Mouse (Mus musculus) olfactory bulb, adult 2 months (tissue): Measurements from ENCODE around the gene Stard3. TPM values are rescaled to one million over a fixed set of nuclear protein-coding genes. Genes with fewer than 3 reads are reported as not detected.
"Not testable (repeated sequence)": the region's sequence is repeated elsewhere in the genome, so short reads cannot be mapped to it uniquely, and the experiment has no call there.

Experiments
- H3K27ac ChIP-seq: fragments of 200-500 bp; 2 replicates; pipeline ENCODE4 v1.5.1; 2012; ENCODE audit warnings: low read depth, low read length; ENCODE audit not compliant: insufficient read depth
- H3K4me1 ChIP-seq: fragments of 200-500 bp; 2 replicates; pipeline ENCODE4 v1.6.1; 2012; ENCODE audit warnings: low read length; ENCODE audit not compliant: control insufficient read depth, insufficient read depth
- H3K4me3 ChIP-seq: fragments of 200-500 bp; 2 replicates; pipeline ENCODE4 v1.5.1; 2012; ENCODE audit warnings: mild to moderate bottlenecking, low read depth, low read length, moderate library complexity; ENCODE audit not compliant: insufficient read depth
- CTCF ChIP-seq: fragments of 200-500 bp; IDR thresholded peaks from 2 replicates; pipeline ENCODE4 v1.5.1; 2012; ENCODE audit warnings: low read depth, mild to moderate bottlenecking, low read length, moderate library complexity; ENCODE audit not compliant: insufficient read depth
- POLR2A ChIP-seq: fragments of 200-500 bp; IDR thresholded peaks from 2 replicates; pipeline ENCODE4 v1.6.1; 2012; ENCODE audit warnings: mild to moderate bottlenecking, low read depth, low read length, moderate library complexity; ENCODE audit not compliant: insufficient read depth
- WGBS: fragments of 180-500 bp; shearing (Covaris S2); methylation state at CpG from one replicate; pipeline ENCODE4 v1.1.7; 2018; 5-methylcytosine and 5-hydroxymethylcytosine counted together
- polyA plus RNA-seq: library from polyadenylated mRNA; stranded (reverse); fragments of >200 nt; gene quantifications from 2 replicates; pipeline ENCODE4 v1.2.4, GENCODE M21; 2012; ENCODE audit warnings: low replicate concordance; ENCODE audit not compliant: missing spikeins, insufficient read depth, insufficient read length

Gene Stard3
- polyA plus RNA-seq, 1 experiment, result not detected

GRCm38 (mm10) chr11:98377787-98378186 lies 19.6 kb downstream of the Stard3 start:
- no peak for TF ChIP-seq CTCF
- no peak for TF ChIP-seq POLR2A
- WGBS, result 80% methylated on average over 11 of the region's 11 CpGs
- no peaks in the 10 kb centered on the region for H3K4me1 ChIP-seq
- H3K27ac ChIP-seq, result no peak overlapping the region
- no peak overlapping the region for H3K4me3 ChIP-seq

- Histone ChIP-seq H3K4me1 (peaks cover 11% of the 10 kb centered on the region), H3K27ac (no peak overlapping the region), H3K4me3 (no peak overlapping the region)
- WGBS, result 90% methylated on average over 7 of the region's 7 CpGs
- no peak for TF ChIP-seq POLR2A
- TF ChIP-seq CTCF, result no peak
Observed at GRCm38 (mm10) chr11:98379379-98379778, 21.2 kb downstream of the Stard3 start.

GRCm38 (mm10) chr11:98380106-98380505 lies 21.9 kb downstream of the Stard3 start:
- peaks cover 11% of the 10 kb centered on the region for H3K4me1 ChIP-seq
- no peak overlapping the region for H3K27ac ChIP-seq
- WGBS, result 57% methylated on average over 6 of the region's 6 CpGs
- TF ChIP-seq POLR2A (no peak), CTCF (no peak)
- no peak overlapping the region for H3K4me3 ChIP-seq

GRCm38 (mm10) chr11:98381651-98382050 lies 23.5 kb downstream of the Stard3 start:
- WGBS, result 98% methylated on average over 2 of the region's 2 CpGs
- Histone ChIP-seq H3K27ac (no peak overlapping the region), H3K4me1 (peaks cover 15% of the 10 kb centered on the region), H3K4me3 (no peak overlapping the region)
- no peak for TF ChIP-seq CTCF
- TF ChIP-seq POLR2A, result no peak

- peaks cover 16% of the 10 kb centered on the region for H3K4me1 ChIP-seq
- WGBS, result 49% methylated on average over 2 of the region's 2 CpGs
- H3K27ac ChIP-seq, H3K4me3 ChIP-seq: not testable (repeated sequence)
Observed at GRCm38 (mm10) chr11:98382405-98382804, 24.2 kb downstream of the Stard3 start.

GRCm38 (mm10) chr11:98383261-98384030 lies 25.3 kb downstream of the Stard3 start, which contains the start of gene Tcap:
TSS of gene Tcap (plus strand) at chr11:98383811.
- 64% methylated on average over 14 of the region's 14 CpGs for WGBS
- no peak within 1 kb of the TSS for H3K27ac ChIP-seq
- H3K4me3 ChIP-seq, result no peak within 1 kb of the TSS
- H3K4me1 ChIP-seq, result peaks cover 20% of the 10 kb centered on the region
- TF ChIP-seq CTCF (no peak), POLR2A (no peak)

GRCm38 (mm10) chr11:98384216-98384615 lies 26.0 kb downstream of the Stard3 start:
- Histone ChIP-seq H3K4me1 (peaks cover 27% of the 10 kb centered on the region), H3K27ac (no peak overlapping the region), H3K4me3 (no peak overlapping the region)
- 82% methylated on average over 20 of the region's 20 CpGs for WGBS
- no peak for TF ChIP-seq POLR2A
- no peak for TF ChIP-seq CTCF

GRCm38 (mm10) chr11:98384721-98385637 lies 26.8 kb downstream of the Stard3 start:
- 69% methylated on average over 8 of the region's 8 CpGs for WGBS

More at GRCm38 (mm10) chr11:98384721-98385637, 26.8 kb downstream of the Stard3 start:
- Histone ChIP-seq H3K27ac (no peak overlapping the region), H3K4me1 (peaks cover 29% of the 10 kb centered on the region), H3K4me3 (no peak overlapping the region)
- no peak for TF ChIP-seq CTCF
- TF ChIP-seq POLR2A, result no peak
